Mouse (Mus musculus): Measurements from ENCODE around the gene Nedd9.

DNA sequence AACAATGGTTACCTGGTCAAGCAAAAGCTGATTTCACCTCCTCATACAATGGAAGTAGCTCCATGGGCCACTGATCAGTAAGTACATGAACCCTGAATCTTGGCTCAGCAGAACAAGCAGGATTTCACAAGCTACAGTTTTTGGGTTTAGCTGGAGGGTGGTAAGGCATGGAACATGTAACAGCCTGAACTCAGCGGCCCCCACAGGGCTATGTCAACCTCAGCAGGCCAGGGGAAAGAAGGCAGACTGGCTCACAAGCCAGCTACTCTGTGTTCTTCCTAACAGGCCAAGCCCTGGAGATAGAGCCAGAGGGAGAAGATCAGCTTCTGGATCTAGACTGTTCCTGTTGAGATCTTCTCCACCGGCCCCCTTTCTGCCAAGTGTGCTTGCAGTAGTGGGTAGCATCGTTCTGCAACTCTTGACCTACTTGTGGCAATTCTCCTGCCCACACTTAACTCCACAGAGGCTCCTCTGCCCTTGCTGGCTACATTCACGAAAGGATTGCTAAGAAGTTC, 107.2 kb downstream of the Nedd9 start:
- TF ChIP-seq POLR2A (IDR thresholded peaks at IDR 0.05; ENCODE audit: extremely low read depth, insufficient read depth, low read length) = no peak
- no peak for TF ChIP-seq CTCF (IDR thresholded peaks at IDR 0.05; ENCODE audit: low read depth, low read length)
